Mouse (Mus musculus): ENCODE results near the gene Plxna1.

DNA sequence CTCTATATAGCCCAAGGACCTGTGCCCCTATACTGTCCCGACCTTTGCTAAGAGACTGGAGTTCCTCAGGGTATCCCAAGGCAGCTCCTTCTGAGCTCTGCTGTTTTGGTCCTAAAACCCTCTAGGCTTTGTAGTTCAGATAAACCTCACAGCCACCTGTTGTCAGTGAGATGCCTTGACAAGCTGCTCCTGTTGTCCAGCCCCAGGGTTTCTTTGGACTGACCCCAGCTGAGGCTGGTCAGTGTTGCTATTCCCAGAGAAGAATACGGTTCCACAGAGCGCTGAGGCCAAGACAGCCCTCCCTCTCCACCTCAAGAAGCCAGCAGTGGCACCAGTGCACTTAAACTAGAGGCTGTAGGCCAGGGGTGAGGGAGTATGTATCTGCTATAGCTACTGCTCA lies 18.8 kb upstream of the Plxna1 start:
- TF ChIP-seq CTCF (IDR thresholded peaks at IDR 0.05; ENCODE audit: low read depth) (no peak), EP300 (IDR thresholded peaks at IDR 0.05; ENCODE audit: low read depth) (no peak)
